Mouse (Mus musculus) intestine, postnatal 0 days (tissue): Measurements from ENCODE around the gene Sim1. TPM values are rescaled to one million over a fixed set of nuclear protein-coding genes. Genes with fewer than 3 reads are reported as not detected.

Source experiments
- ATAC-seq: fragments of 200-750 bp; cut with Nextera tagmentation; 2 replicates; pipeline ENCODE4 v1.8.0; 2017; ENCODE audit warnings: mild to moderate bottlenecking, moderate TSS enrichment, moderate library complexity
- H3K27ac ChIP-seq: fragments of 300-500 bp; sonication (generic); 2 replicates; pipeline ENCODE4 v1.5.1; 2014; ENCODE audit warnings: mild to moderate bottlenecking, low read depth, low read length, moderate library complexity
- H3K27me3 ChIP-seq: fragments of 300-500 bp; sonication (generic); replicated peaks from 2 replicates; pipeline ENCODE4 v1.6.1; 2014; ENCODE audit warnings: low read length, mixed read lengths; ENCODE audit not compliant: control insufficient read depth, insufficient read depth
- H3K36me3 ChIP-seq: fragments of 300-500 bp; sonication (generic); 2 replicates; pipeline ENCODE4 v1.6.1; 2014; ENCODE audit warnings: mild to moderate bottlenecking, moderate library complexity; ENCODE audit not compliant: control insufficient read depth, insufficient read depth
- H3K4me1 ChIP-seq: fragments of 300-500 bp; sonication (generic); replicated peaks from 2 replicates; pipeline ENCODE4 v1.6.1; 2014; ENCODE audit warnings: antibody characterized with exemption, low read length, mixed read lengths; ENCODE audit not compliant: control insufficient read depth, insufficient read depth
- H3K4me2 ChIP-seq: fragments of 300-500 bp; sonication (generic); replicated peaks from 2 replicates; pipeline ENCODE4 v1.6.1; 2014; ENCODE audit warnings: low read depth, mild to moderate bottlenecking, moderate library complexity
- H3K4me3 ChIP-seq: fragments of 300-500 bp; sonication (generic); 2 replicates; pipeline ENCODE4 v1.5.1; 2014; ENCODE audit warnings: low read depth, low read length
- H3K9ac ChIP-seq: fragments of 300-500 bp; sonication (generic); 2 replicates; pipeline ENCODE4 v1.6.1; 2014; ENCODE audit warnings: mild to moderate bottlenecking, low read depth, low read length
- H3K9me3 ChIP-seq: fragments of 300-500 bp; sonication (generic); 2 replicates; pipeline ENCODE4 v1.6.1; 2016; ENCODE audit warnings: mixed run types; ENCODE audit not compliant: control insufficient read depth
- CTCF ChIP-seq: sonication (generic); IDR thresholded peaks from 2 replicates; pipeline ENCODE4 v1.5.1; 2016; ENCODE audit warnings: low read depth, mild to moderate bottlenecking, control low read depth, antibody characterized with exemption, moderate library complexity
- WGBS: fragments of 180-500 bp; shearing (Covaris S2); extraction: QIAGEN DNeasy Blood & Tissue Kit; methylation state at CpG from one replicate; pipeline ENCODE4 v1.1.7; 2014; 5-methylcytosine and 5-hydroxymethylcytosine counted together
- polyA plus RNA-seq: library from polyadenylated mRNA; unstranded; fragments of >200 nt; fragmentation: Nextera tagmentation; extraction: Ambion mirVana; gene quantifications from 2 replicates; pipeline ENCODE4 v1.2.1, GENCODE M21; 2015

Sim1 gene
- polyA plus RNA-seq, 1 experiment from 2014 or later, result not detected

DNA sequence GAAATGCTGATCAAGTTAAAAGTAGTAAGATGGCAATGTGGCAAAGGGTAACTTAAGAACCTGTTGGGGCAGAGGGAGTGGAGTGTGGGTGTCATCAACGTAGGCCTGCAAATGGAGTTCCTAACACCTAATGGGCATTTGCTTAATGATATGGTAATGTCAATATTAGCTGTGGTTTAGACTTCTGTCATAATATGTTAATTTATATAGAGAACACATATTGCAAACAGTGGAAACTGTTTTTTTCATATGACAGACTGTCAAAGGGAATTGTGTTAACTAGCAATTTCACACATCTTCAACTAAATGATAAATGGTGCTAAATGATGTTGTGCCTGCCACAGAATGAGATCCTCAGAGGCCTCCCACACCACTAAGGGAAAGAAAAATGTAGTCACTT lies 120.8 kb downstream of the Sim1 start:
- no peak overlapping the region for H3K4me3 ChIP-seq
- no peak overlapping the region for H3K27ac ChIP-seq
- H3K27me3 ChIP-seq, result no peaks in the 10 kb centered on the region
- no peaks in the 10 kb centered on the region for H3K36me3 ChIP-seq
- 67% methylated on average over 1 of the region's 1 CpGs for WGBS
- H3K9ac ChIP-seq, result no peak overlapping the region
- no peak overlapping the region for H3K4me2 ChIP-seq
- no peaks in the 10 kb centered on the region for H3K9me3 ChIP-seq
- no peak for ATAC-seq
- no peak for TF ChIP-seq CTCF
- no peaks in the 10 kb centered on the region for H3K4me1 ChIP-seq

DNA sequence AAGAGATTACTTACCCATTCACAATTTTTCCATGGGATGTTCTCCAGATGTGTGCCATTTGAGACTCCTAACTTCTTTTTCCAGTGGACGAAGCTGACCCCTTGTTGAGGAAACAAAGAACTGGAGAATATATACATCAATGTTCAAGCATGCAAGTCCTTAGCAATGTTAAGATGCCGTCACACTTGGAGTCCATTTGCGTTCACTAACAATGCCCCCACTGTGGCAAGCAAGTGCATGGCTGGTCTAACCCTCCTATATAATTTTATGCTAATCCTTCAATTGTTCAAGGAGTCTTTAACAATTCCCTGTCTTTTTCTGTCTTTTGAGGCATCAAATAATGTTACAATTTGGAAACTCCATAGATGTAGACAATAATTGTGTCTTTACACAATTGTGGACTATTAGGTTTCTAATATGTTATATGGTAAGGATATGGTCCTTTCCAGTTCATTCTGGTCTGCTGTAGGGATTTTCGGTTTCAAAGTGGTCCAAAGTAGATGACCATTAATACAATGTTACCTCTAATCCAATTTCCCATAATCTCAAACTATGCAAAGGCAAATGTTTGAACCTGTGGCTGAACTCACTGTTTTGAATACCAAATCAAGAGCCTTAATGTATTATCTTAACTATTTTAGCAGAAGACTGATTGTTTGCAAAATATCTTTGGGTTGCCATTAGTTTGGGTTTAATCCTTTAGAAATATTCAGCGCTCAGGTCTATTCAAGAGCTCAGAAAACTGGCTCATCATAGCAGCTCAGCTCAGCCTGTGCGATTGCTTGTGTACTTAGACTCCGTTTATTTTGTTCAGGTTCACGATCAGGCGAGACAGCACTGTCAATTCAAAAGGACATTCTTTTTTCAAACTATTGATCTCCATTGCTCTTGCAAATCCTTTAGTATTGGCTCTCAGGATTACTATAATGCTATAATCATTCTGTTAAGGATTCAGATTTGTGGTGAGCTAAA lies 129.0 kb downstream of the Sim1 start:
- Histone ChIP-seq H3K9ac (no peak overlapping the region), H3K4me1 (no peaks in the 10 kb centered on the region), H3K27ac (no peak overlapping the region), H3K9me3 (no peaks in the 10 kb centered on the region), H3K36me3 (no peaks in the 10 kb centered on the region), H3K27me3 (no peaks in the 10 kb centered on the region), H3K4me3 (no peak overlapping the region), H3K4me2 (no peak overlapping the region)
- no peak for TF ChIP-seq CTCF
- 64% methylated on average over 9 of the region's 9 CpGs for WGBS
- no peak for ATAC-seq
